Comparison of ENCODE assay signal across 17 mouse cellular contexts in genomic region chr1:131268776-131269175, GRCm38 (mm10).
"Had no signal": no experiment of that assay in that cellular context is flagged by ENCODE, and none has a peak within 500 bp of the region (broad histone marks: within the 10 kb centered on the region; RNA-seq: fewer than 3 reads in every experiment).

No protein-coding gene starts in this region.

- H3K4me1 ChIP-seq: liver, embryonic 15.5 days; stomach, embryonic 15.5 days had no signal

- ATAC-seq: liver, postnatal 0 days had no signal

- H3K27me3 ChIP-seq: liver, embryonic 15.5 days; lung, embryonic 15.5 days; neural tube, embryonic 12.5 days had no signal

- H3K36me3 ChIP-seq: lung, embryonic 15.5 days; neural tube, embryonic 12.5 days; stomach, embryonic 15.5 days had no signal

- H3K4me2 ChIP-seq: liver, embryonic 15.5 days; lung, embryonic 15.5 days; midbrain, embryonic 11.5 days; neural tube, embryonic 12.5 days; stomach, embryonic 15.5 days had no signal

- H3K9me3 ChIP-seq: liver, embryonic 15.5 days; lung, embryonic 15.5 days; megakaryocyte, embryonic 14.5 days; neural tube, embryonic 12.5 days; stomach, embryonic 15.5 days had no signal

- H3K4me3 ChIP-seq: liver, embryonic 15.5 days; lung, embryonic 15.5 days; megakaryocyte, embryonic 14.5 days; neural tube, embryonic 12.5 days; stomach, embryonic 15.5 days had no signal

- H3K9ac ChIP-seq: liver, embryonic 15.5 days; liver, postnatal 0 days; lung, embryonic 15.5 days; neural tube, embryonic 12.5 days; stomach, embryonic 15.5 days had no signal

- H3K27ac ChIP-seq: liver, embryonic 15.5 days; lung, embryonic 15.5 days; macrophage; neural tube, embryonic 12.5 days; stomach, embryonic 15.5 days; stomach, postnatal 0 days had no signal

- DNase-seq: liver, postnatal 0 days; lung, adult 2 months; lung, postnatal 14 days; lung, postnatal 36 days; midbrain, embryonic 14.5 days; right cerebral cortex, postnatal 14 days; thymus, adult 2 months; thymus, postnatal 25 days; thymus, postnatal 4 days had no signal
